27 mouse cellular contexts compared by ENCODE assay signal in the genomic region with DNA sequence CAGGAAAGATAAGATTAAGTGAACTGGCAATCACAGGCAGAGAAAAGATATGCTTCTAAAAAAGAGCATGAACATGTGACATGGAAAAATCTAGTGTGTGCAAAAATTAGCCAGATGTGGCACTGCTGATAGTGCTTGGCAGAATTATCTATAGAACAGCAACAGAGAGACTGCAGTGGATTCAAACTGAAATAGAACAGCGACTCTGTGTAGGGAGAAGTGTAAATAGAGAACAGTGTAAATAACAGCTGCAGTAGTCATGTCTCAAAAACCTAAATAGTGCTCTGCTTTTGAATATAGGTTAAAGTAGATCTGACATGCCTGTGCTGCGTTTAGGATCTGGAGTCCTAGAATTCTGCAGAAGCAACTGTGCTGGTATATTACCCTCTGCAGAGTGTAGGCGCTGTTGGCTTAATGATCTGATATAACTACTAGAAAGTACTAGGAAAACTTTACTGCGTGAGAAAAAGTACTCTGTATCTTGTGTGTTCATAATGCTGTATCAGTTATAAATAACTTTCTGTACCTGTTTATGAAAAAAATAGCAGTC.
A peak's percentile ranks its signal among the peaks of the same experiment; 100 is the strongest.
DNase-seq lines count a peak whose midpoint lies in the region; ATAC-seq and TF ChIP-seq lines count a peak whose summit lies in the region.
"Had no signal": no experiment of that assay in that cellular context is flagged by ENCODE, and none has a peak within 500 bp of the region (broad histone marks: within the 10 kb centered on the region; RNA-seq: fewer than 3 reads in every experiment).

No protein-coding gene starts in this region.

- no peaks in the 10 kb centered on the region for H3K9me3 ChIP-seq in forebrain, postnatal 0 days (ENCODE audit: low read length)
- H3K9me3 ChIP-seq in forebrain, embryonic 10.5 days, result no peaks in the 10 kb centered on the region
- H3K9me3 ChIP-seq: heart, embryonic 10.5 days; heart, embryonic 13.5 days had no signal

- no peaks in the 10 kb centered on the region for H3K36me3 ChIP-seq in forebrain, postnatal 0 days (ENCODE audit: insufficient read depth)
- H3K36me3 ChIP-seq in forebrain, embryonic 10.5 days (replicated peaks), result no peaks in the 10 kb centered on the region
- H3K36me3 ChIP-seq: G1E; heart, embryonic 10.5 days; heart, embryonic 13.5 days had no signal

- ATAC-seq in forebrain, postnatal 0 days, result peak; percentile 77
- ATAC-seq: forebrain, embryonic 14.5 days; hindbrain, postnatal 0 days; inflammation-experienced regulatory T-cells, adult 6 months; Patski had no signal

- H3K4me1 ChIP-seq in forebrain, postnatal 0 days (ENCODE audit: insufficient read depth), result no peaks in the 10 kb centered on the region
- H3K4me1 ChIP-seq in forebrain, embryonic 10.5 days, result no peaks in the 10 kb centered on the region
- H3K4me1 ChIP-seq: heart, embryonic 10.5 days; heart, embryonic 13.5 days had no signal

- H3K27me3 ChIP-seq in forebrain, postnatal 0 days (ENCODE audit: insufficient read depth, low read length), result no peaks in the 10 kb centered on the region
- H3K27me3 ChIP-seq in forebrain, embryonic 10.5 days (ENCODE audit: poor library complexity, severe bottlenecking), result no peaks in the 10 kb centered on the region
- H3K27me3 ChIP-seq: CH12.LX; heart, embryonic 13.5 days; Patski had no signal

- peak; percentile 10 for DNase-seq in forebrain, postnatal 0 days
- no peak for DNase-seq in forebrain, embryonic 10.5 days (ENCODE audit: extremely low spot score, low spot score)
- DNase-seq in left cerebral cortex, adult 2 months (ENCODE audit: extremely low spot score in 1 of 2, low spot score in 2 of 2), result no peak
- DNase-seq in left cerebral cortex, postnatal 4 days, result no peak
- DNase-seq in adipocyte (ENCODE audit: low spot score), result peak; percentile 11
- DNase-seq in telencephalon, adult 2 months (ENCODE audit: low read depth, low spot score), result peak; percentile 22
- no peak for DNase-seq in right cerebral cortex, adult 18-20 months
- DNase-seq: adrenal gland, adult 8-10 months; adrenal gland, postnatal 25 days; B cell, adult 2 months; cerebellum, adult 18-20 months; cerebellum, adult 9-10 months; cerebellum, postnatal 14 days; gastrocnemius, postnatal 10 days; gastrocnemius, postnatal 36 days; heart, adult 2 months; heart, postnatal 14 days; heart, postnatal 4 days had no signal

- intact Hi-C loops in left cerebral cortex, adult 2 months (cut with DNase I), result no loop called here
- intact Hi-C loops in left cerebral cortex, postnatal 4 days (cut with DNase I), result no loop called here

- H3K4me3 ChIP-seq in forebrain, postnatal 0 days (ENCODE audit: low read depth, low read length), result no peak overlapping the region
- no peak overlapping the region for H3K4me3 ChIP-seq in forebrain, embryonic 10.5 days
- no peak overlapping the region for H3K4me3 ChIP-seq in left cerebral cortex, adult 2 months
- H3K4me3 ChIP-seq: heart, adult 2 months; heart, embryonic 10.5 days; heart, embryonic 13.5 days had no signal

- WGBS in forebrain, postnatal 0 days, result 90% methylated on average over 4 of the region's 4 CpGs
- 91% methylated on average over 4 of the region's 4 CpGs for WGBS in forebrain, embryonic 10.5 days

- no peak overlapping the region for H3K4me2 ChIP-seq in forebrain, postnatal 0 days (ENCODE audit: low read depth)
- H3K4me2 ChIP-seq: heart, embryonic 13.5 days; hindbrain, embryonic 14.5 days had no signal

- TF ChIP-seq CTCF in forebrain, postnatal 0 days (IDR thresholded peaks at IDR 0.05; ENCODE audit: low read depth), result no peak
- TF ChIP-seq CTCF in left cerebral cortex, adult 2 months (IDR thresholded peaks at IDR 0.05), result peak; percentile 12

- no peak overlapping the region for H3K27ac ChIP-seq in forebrain, postnatal 0 days (ENCODE audit: low read depth, low read length)
- H3K27ac ChIP-seq in forebrain, embryonic 10.5 days, result no peak overlapping the region
- no peak overlapping the region for H3K27ac ChIP-seq in left cerebral cortex, adult 2 months
- H3K27ac ChIP-seq: heart, adult 2 months; heart, embryonic 10.5 days; heart, embryonic 13.5 days; hindbrain, embryonic 14.5 days; hindbrain, postnatal 0 days had no signal

- no peak overlapping the region for H3K9ac ChIP-seq in forebrain, postnatal 0 days
- H3K9ac ChIP-seq: heart, embryonic 13.5 days; hindbrain, embryonic 14.5 days had no signal

Comparison
In these comparisons a context has a peak if more than half of its experiments do, and no peak if none do; other contexts are left out.
1. DNase-seq: peak in forebrain, postnatal 0 days (single experiment), adipocyte (single experiment) and telencephalon, adult 2 months (single experiment); none in forebrain, embryonic 10.5 days (single experiment), left cerebral cortex, adult 2 months (0 of 2), left cerebral cortex, postnatal 4 days (single experiment) and right cerebral cortex, adult 18-20 months (single experiment).